Mouse (Mus musculus): ENCODE measurements at regions not wholly inside any gene's neighbourhood (a gene's known extent, or its start where the extent isn't known, plus 50 kb on each side); places are given as distances from the start of the nearest gene placed in this dataset.
A peak's percentile ranks its signal among the peaks of the same experiment; 100 is the strongest.

DNA sequence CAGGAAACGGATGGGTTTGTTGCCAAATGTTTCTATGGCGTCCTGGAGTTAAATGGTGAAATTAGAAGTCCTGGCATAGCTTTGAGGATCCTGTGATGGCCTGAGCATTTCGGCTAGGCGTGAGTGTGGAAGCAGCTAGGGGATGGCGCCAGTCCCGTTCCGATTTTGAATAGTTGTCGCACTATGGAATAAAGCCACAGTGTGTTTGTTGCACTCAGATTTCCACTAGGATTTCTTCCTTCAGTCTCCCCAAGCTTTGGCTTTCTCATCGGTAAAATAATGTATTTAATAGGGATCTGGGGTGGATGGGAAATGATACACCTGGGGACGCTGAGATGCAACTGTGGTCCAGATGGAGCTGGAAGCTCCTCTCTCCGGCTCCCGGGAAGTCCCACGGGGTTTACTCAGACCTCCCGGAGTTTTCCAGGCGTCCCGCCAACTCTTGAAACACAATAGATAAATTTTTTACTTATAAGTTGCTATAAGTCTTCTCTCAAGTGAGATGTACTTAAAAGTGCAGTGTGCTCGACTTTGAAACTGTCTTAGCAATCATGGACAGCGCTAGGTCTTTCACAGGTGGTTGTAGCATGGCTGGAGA lies 203.7 kb downstream of the Spata18 start:
- TF ChIP-seq POLR2A (IDR thresholded peaks at IDR 0.05; ENCODE audit: extremely low read depth, insufficient read depth, low read length) (no peak), CTCF (IDR thresholded peaks at IDR 0.05; ENCODE audit: extremely low read depth, insufficient read depth, low read length) (no peak)
- Histone ChIP-seq H3K27ac (ENCODE audit: insufficient read depth, low read length) (no peak overlapping the region), H3K4me1 (ENCODE audit: control insufficient read depth, insufficient read depth, low read length) (no peaks in the 10 kb centered on the region), H3K4me3 (ENCODE audit: insufficient read depth, low read length) (no peak overlapping the region)

DNA sequence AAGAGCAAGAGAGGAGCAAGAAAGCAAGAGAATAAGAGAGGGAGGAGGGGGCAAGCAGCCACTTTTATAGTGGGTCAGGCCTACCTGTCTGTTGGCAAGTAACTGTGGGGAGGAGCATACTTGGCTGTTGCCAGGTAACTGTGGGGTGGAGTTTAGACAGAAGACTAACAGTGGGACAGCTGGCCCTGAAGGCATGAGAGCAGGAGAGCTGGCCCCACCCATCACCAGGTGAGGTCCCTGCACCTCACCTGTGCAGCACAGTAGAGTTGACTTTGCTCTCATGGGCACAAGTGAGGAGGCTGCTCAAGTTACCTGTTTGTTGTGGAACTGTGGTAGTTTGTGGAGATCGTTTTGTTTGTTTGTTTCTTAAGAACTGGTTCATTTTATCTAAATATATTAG lies 208.1 kb downstream of the Spata18 start:
- Histone ChIP-seq H3K4me3 (ENCODE audit: insufficient read depth, low read length) (no peak overlapping the region), H3K4me1 (ENCODE audit: control insufficient read depth, insufficient read depth, low read length) (no peaks in the 10 kb centered on the region), H3K27ac (ENCODE audit: insufficient read depth, low read length) (no peak overlapping the region)
- TF ChIP-seq POLR2A (IDR thresholded peaks at IDR 0.05; ENCODE audit: extremely low read depth, insufficient read depth, low read length) (no peak), CTCF (IDR thresholded peaks at IDR 0.05; ENCODE audit: extremely low read depth, insufficient read depth, low read length) (no peak)

DNA sequence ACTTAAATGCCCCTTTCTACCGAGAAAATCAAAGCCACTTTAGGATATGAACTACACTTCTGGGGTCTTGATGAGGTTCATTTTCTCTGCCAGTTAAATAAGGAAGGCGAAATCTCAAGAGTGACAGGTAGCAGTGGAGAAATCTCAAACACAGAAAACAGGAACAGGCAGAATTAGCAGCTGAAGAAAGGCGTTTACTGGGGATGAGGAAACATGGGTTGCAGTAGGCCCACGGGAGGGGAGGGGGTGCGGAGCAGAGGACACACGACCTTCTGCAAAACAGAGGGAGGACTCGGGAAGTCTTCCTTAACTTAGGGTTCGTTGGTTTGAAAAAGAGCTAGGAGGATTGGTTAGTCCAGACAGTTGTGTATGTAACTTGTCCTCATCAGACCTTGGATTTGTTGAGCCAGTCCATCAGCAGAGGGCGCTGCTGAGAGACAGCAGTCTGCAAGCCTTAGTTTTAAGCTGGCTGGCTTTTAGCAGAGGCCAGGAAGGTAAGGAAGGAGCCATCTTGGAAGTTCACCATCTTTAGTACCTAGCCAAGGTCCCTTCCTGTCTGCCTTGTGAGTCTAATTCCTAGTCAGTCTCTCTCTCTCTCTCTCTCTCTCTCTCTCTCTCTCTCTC lies 204.0 kb downstream of the Usp46 start:
- Histone ChIP-seq H3K4me1 (ENCODE audit: control insufficient read depth, insufficient read depth, low read length) (no peaks in the 10 kb centered on the region), H3K27ac (ENCODE audit: insufficient read depth, low read length) (no peak overlapping the region), H3K4me3 (ENCODE audit: insufficient read depth, low read length) (no peak overlapping the region)
- TF ChIP-seq CTCF (IDR thresholded peaks at IDR 0.05; ENCODE audit: extremely low read depth, insufficient read depth, low read length) (peak; percentile 58), POLR2A (IDR thresholded peaks at IDR 0.05; ENCODE audit: extremely low read depth, insufficient read depth, low read length) (no peak)

DNA sequence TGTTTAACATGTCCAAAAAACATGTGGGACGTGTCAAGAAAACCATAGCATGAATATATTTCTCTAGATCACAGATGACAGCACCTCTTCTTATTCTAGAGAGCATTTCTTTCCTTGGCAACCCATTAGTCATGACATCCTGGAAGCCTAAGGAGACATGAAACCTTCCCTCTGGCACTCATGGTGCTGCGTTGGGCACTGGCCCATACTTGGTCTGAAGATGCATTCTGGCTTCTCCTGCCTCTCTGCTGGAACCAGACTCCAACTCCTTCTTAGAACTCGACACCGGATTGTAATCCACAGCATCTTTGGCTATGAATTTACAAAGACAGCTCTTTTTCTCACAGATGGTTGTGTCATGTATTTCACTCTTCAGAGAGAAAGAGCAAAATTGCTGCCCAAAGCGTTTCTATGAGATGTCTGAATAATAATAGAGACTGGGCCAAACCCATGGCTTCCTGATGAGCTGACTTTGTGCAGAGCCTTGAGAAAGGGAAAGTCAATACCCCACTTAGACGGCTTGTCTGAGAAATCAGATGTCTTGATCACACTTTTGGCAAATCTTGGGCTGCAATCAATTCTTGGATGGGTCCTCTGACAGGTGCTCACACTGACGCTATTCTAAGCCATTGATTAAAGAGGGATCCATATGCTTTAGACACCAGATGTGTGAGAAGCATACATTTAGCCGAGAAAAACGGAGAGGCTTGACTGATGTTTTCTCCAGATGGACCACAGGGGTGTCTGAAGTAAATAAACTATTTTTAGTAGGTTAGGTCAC lies 195.4 kb downstream of the Usp46 start:
- TF ChIP-seq POLR2A (IDR thresholded peaks at IDR 0.05; ENCODE audit: extremely low read depth, insufficient read depth, low read length) = no peak
- no peak for TF ChIP-seq CTCF (IDR thresholded peaks at IDR 0.05; ENCODE audit: extremely low read depth, insufficient read depth, low read length)
- Histone ChIP-seq H3K4me3 (ENCODE audit: insufficient read depth, low read length) (no peak overlapping the region), H3K27ac (ENCODE audit: insufficient read depth, low read length) (no peak overlapping the region), H3K4me1 (ENCODE audit: control insufficient read depth, insufficient read depth, low read length) (peaks cover 2% of the 10 kb centered on the region; the same call in 1 of the 2 replicates)

DNA sequence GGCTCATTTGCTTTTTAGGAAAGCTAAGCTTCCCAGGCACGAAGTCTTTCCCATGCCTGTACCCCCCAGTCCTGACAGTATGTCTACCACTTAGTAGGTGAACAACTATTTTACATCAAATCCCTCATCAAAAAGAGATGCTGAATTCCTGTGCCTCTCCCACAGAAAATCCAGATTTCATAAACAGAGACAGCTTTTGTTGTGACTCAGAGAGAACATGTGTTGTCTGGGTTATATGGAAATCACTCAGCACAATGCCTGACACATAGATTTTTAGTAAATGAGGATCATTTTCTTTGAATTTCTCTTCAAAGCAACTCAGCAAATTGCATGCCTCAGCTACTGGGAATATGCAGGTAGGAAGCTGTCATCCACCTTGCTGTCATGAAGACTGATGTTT lies 193.5 kb downstream of the Usp46 start:
- no peak overlapping the region for H3K4me3 ChIP-seq (ENCODE audit: insufficient read depth, low read length)
- no peak overlapping the region for H3K27ac ChIP-seq (ENCODE audit: insufficient read depth, low read length)
- TF ChIP-seq CTCF (IDR thresholded peaks at IDR 0.05; ENCODE audit: extremely low read depth, insufficient read depth, low read length) (no peak), POLR2A (IDR thresholded peaks at IDR 0.05; ENCODE audit: extremely low read depth, insufficient read depth, low read length) (no peak)
- peaks cover 2% of the 10 kb centered on the region; the same call in 1 of the 2 replicates for H3K4me1 ChIP-seq (ENCODE audit: control insufficient read depth, insufficient read depth, low read length)

DNA sequence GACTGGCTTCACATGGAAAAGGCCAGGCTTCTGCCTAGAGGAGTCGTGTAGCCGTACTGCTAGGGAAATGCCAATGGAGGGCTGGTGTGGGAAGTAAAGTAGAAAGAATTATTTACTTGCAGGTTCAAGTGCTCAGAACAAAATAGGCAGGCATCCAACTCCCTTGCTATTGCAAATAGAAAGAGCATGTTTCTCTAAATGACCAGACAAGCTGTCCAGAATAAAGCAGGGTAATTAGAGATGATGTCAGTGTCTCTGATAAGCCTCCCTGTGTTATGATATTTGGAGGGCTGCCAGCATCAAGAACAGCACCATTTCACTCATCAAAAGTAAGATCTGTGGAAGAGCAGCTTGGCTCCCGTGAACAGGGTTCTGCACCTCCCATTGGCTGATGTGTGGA lies 192.4 kb downstream of the Usp46 start:
- H3K4me3 ChIP-seq (ENCODE audit: insufficient read depth, low read length) = no peak overlapping the region
- TF ChIP-seq POLR2A (IDR thresholded peaks at IDR 0.05; ENCODE audit: extremely low read depth, insufficient read depth, low read length) (no peak), CTCF (IDR thresholded peaks at IDR 0.05; ENCODE audit: extremely low read depth, insufficient read depth, low read length) (no peak)
- H3K27ac ChIP-seq (ENCODE audit: insufficient read depth, low read length) = no peak overlapping the region
- H3K4me1 ChIP-seq (ENCODE audit: control insufficient read depth, insufficient read depth, low read length) = peaks cover 2% of the 10 kb centered on the region; the same call in 1 of the 2 replicates

DNA sequence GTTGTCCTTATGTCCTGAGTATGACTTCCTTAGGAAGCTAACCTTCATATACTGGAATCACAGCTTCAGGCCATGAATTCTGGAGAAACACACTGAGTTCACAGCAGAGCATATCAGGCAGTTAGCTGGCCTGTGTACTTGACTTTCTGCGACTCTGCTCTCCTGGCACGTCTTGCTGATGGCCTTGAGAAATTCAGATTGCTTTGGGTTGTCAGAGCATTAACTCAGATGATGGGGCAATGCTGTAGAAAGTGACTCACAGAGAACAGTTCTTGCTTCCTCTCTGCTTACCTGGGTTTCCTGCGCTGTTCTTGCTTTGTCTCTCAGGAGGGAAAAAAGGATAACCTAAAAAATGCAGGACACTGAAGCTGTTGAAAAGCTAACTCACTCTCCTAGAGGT lies 187.3 kb downstream of the Usp46 start:
- TF ChIP-seq POLR2A (IDR thresholded peaks at IDR 0.05; ENCODE audit: extremely low read depth, insufficient read depth, low read length) (no peak), CTCF (IDR thresholded peaks at IDR 0.05; ENCODE audit: extremely low read depth, insufficient read depth, low read length) (no peak)
- H3K27ac ChIP-seq (ENCODE audit: insufficient read depth, low read length) = no peak overlapping the region

DNA sequence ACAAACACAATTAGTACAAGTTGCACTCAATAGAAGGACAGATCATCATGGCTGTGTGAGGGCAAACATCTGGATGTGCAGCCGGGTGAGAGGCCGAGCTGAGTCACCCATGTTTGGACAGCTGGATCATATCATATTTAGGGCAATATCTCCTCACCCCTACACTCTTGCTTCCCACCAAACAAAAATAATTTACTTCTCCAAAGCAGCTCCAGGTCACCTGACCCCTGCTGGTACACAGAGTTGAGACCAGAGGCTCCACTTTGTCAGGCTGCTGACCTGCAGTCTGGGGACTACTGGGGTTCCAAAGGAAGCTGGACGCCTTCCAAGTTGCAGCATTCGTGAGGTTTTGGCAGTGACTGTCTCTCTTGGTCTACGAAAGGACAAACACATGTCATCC lies 186.3 kb downstream of the Usp46 start:
- no peak overlapping the region for H3K27ac ChIP-seq (ENCODE audit: insufficient read depth, low read length)
- H3K4me3 ChIP-seq (ENCODE audit: insufficient read depth, low read length) = no peak overlapping the region
- H3K4me1 ChIP-seq (ENCODE audit: control insufficient read depth, insufficient read depth, low read length) = no peaks in the 10 kb centered on the region
- TF ChIP-seq CTCF (IDR thresholded peaks at IDR 0.05; ENCODE audit: extremely low read depth, insufficient read depth, low read length) (no peak), POLR2A (IDR thresholded peaks at IDR 0.05; ENCODE audit: extremely low read depth, insufficient read depth, low read length) (no peak)

More for the DNA sequence above, 187.3 kb downstream of the Usp46 start:
- Histone ChIP-seq H3K4me3 (ENCODE audit: insufficient read depth, low read length) (no peak overlapping the region), H3K4me1 (ENCODE audit: control insufficient read depth, insufficient read depth, low read length) (no peaks in the 10 kb centered on the region)

DNA sequence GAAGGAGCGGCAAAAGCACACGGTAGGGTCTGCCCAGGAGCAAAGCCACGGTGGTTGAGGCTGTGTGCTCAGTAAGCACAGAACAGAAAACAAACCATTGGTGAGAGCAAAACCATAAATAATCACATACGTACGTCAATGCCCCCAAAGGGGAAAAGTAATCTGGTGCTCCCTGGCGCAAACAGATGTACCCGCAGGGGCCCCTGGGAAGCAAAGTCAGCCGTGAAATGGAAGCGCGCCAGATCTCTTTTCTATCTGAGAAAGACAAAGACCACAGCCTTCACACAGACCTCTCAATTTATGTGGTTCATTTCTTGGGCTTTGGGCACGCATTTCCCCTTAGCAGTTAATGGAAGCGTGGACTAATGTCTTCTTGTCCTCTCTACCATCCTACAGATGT lies 183.2 kb downstream of the Usp46 start:
- H3K4me3 ChIP-seq (ENCODE audit: insufficient read depth, low read length) = no peak overlapping the region
- no peaks in the 10 kb centered on the region for H3K4me1 ChIP-seq (ENCODE audit: control insufficient read depth, insufficient read depth, low read length)
- no peak overlapping the region for H3K27ac ChIP-seq (ENCODE audit: insufficient read depth, low read length)
- no peak for TF ChIP-seq POLR2A (IDR thresholded peaks at IDR 0.05; ENCODE audit: extremely low read depth, insufficient read depth, low read length)
- TF ChIP-seq CTCF (IDR thresholded peaks at IDR 0.05; ENCODE audit: extremely low read depth, insufficient read depth, low read length) = no peak
